Mouse (Mus musculus): ENCODE results near the gene Sppl2b.

DNA sequence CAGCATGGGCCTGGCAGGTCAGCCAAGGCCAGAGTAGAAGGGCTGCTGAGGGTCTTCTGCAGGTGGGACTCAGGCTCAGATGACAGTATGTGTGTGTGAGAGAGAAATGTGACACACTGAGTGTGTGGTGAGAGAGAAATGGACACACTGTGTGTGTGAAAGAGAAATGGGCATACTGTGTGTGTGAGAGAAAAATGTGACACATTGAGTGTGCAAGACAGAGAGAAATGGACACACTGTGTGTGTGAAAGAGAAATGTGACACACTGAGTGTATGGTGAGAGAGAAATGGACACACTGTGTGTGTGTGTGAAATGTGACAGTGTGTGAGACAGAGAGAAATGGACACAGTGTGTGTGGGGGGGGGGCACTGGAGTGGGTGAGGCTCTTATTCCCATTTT is 56.8 kb downstream of the Sppl2b start:
- TF ChIP-seq POLR2A (IDR thresholded peaks at IDR 0.05; ENCODE audit: extremely low read depth, insufficient read depth, low read length) (no peak), CTCF (IDR thresholded peaks at IDR 0.05; ENCODE audit: extremely low read depth, insufficient read depth, low read length) (no peak)
